Mouse (Mus musculus): ENCODE data around the gene Cacna2d3. TPM values are rescaled to one million over a fixed set of nuclear protein-coding genes. Genes with fewer than 3 reads are reported as not detected.

Gene Cacna2d3
- total RNA-seq, 2 experiments from 2014 or later, result 0.41 to 0.52 TPM

- DNase-seq, result no peak
- intact Hi-C loops (cut with DNase I), result no loop called here
Measured at GRCm38 (mm10) chr14:28861142-28861541, 860.5 kb downstream of the Cacna2d3 start.

Other genes with a start within 250 kb of the Cacna2d3 start
- 10 to 100 TPM; 78.0 to 79.3 TPM for gene Selenok, start 246.4 kb upstream of the Cacna2d3 start, total RNA-seq (2021)